Mouse (Mus musculus) kidney, adult 2 months (tissue): ENCODE results near the gene Plgrkt. TPM values are rescaled to one million over a fixed set of nuclear protein-coding genes. Genes with fewer than 3 reads are reported as not detected.

Source experiments
- DNase-seq: peaks from one replicate; pipeline ENCODE4 v3.0.0; 2021
- H3K27ac ChIP-seq: fragments of 200-500 bp; 2 replicates; pipeline ENCODE4 v1.5.1; 2012; ENCODE audit warnings: low read depth, low read length, control low read depth, inconsistent platforms; ENCODE audit not compliant: insufficient read depth
- H3K27me3 ChIP-seq: fragments of 200-500 bp; replicated peaks from 2 replicates; pipeline ENCODE4 v1.6.1; 2012; ENCODE audit warnings: mild to moderate bottlenecking, moderate library complexity, low read length, inconsistent platforms; ENCODE audit not compliant: control insufficient read depth, insufficient read depth
- H3K36me3 ChIP-seq: fragments of 200-500 bp; 2 replicates; pipeline ENCODE4 v1.6.1; 2012; ENCODE audit warnings: mild to moderate bottlenecking, moderate library complexity, low read length, inconsistent platforms; ENCODE audit not compliant: control insufficient read depth, insufficient read depth
- H3K4me1 ChIP-seq: fragments of 200-500 bp; 2 replicates; pipeline ENCODE4 v1.6.1; 2011; ENCODE audit warnings: low read length; ENCODE audit not compliant: control insufficient read depth, insufficient read depth
- H3K4me3 ChIP-seq: fragments of 200-500 bp; 2 replicates; pipeline ENCODE4 v1.5.1; 2011; ENCODE audit warnings: mild to moderate bottlenecking, low read depth, low read length, control low read depth; ENCODE audit not compliant: insufficient read depth
- CTCF ChIP-seq: fragments of 200-500 bp; conservative IDR thresholded peaks from 2 replicates; pipeline ENCODE4 v1.5.1; 2011; ENCODE audit warnings: low read depth, mild to moderate bottlenecking, control low read depth, low read length, moderate library complexity, mixed read lengths; ENCODE audit not compliant: insufficient read depth, insufficient read length
- POLR2A ChIP-seq: fragments of 200-500 bp; IDR thresholded peaks from one replicate; pipeline ENCODE4 v1.6.1; 2011; ENCODE audit warnings: low read depth, low read length, control low read depth
- WGBS: fragments of 180-500 bp; shearing (Covaris S2); methylation state at CpG from one replicate; pipeline ENCODE4 v1.1.7; 2018; 5-methylcytosine and 5-hydroxymethylcytosine counted together
- polyA plus RNA-seq: library from polyadenylated mRNA; depleted of rRNA; stranded (reverse); fragments of >200 nt; gene quantifications from 2 replicates; pipeline ENCODE4 v1.2.3, GENCODE M21; 2012

Gene Plgrkt
- polyA plus RNA-seq, 1 experiment: 25.2 TPM

DNA sequence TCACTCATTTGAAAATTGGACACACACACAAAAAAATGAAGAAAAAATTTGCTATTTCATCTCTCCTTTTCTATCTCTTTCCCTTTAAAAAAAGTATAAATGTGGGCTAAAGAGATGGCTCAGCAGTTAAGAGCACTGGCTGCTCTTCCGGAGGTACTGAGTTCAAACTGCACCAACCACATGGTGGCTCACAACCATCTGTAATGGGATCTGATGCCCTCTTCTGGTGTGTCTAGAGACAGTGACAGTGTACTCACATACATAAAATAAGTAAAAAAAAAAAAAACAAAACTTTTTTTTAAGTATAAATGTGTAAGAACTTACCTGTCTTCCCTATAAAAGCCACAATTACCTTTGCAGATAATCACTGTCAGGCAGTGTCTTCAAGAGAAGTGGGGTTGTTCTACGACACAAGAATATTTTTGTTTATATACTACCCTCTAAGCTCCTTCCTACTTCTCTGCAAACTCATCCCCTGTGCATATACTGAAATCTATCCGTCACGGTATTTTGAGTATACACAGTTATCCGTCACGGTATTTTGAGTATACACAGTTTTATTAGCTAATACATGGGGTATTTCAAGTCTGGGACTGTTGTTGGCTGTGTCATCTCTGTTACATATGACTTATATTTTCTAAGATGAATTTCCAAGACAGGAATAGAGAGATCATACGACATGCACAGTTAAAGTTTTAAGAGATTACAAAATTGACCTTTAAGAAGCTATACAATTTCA, 3.5 kb upstream of the Plgrkt start:
- Histone ChIP-seq H3K4me3 (no peak overlapping the region), H3K27ac (no peak overlapping the region), H3K4me1 (0 out of 2 replicates have a peak, but pooled peaks cover 2% of the 10 kb centered on the region), H3K27me3 (no peaks in the 10 kb centered on the region), H3K36me3 (no peaks in the 10 kb centered on the region)
- no peak for TF ChIP-seq POLR2A
- TF ChIP-seq CTCF: no peak
- DNase-seq: no peak
- WGBS: 92% methylated on average over 7 of the region's 7 CpGs

DNA sequence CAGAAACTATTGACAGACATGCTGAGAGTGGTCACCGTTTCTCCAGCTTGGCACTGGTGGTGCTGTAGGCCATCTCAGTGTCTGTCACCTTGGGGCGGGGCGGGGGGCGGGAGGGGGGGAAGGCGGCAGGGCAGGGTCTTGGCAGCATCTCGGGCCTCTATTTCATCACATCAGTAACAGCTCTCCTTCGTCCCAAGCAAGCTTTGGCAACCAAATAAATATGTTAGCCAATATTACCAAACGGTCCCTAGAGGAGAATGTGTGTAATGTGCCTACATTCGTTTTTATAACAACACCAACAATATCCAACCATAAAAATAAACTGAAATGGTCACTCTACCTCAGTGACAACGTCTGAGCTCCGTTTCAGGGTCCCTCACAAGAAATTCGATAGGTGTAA, 2.9 kb upstream of the Plgrkt start:
- DNase-seq: no peak
- Histone ChIP-seq H3K4me1 (0 out of 2 replicates have a peak, but pooled peaks cover 2% of the 10 kb centered on the region), H3K27me3 (no peaks in the 10 kb centered on the region), H3K27ac (no peak overlapping the region), H3K4me3 (no peak overlapping the region), H3K36me3 (no peaks in the 10 kb centered on the region)
- WGBS: 77% methylated on average over 12 of the region's 12 CpGs
- no peak for TF ChIP-seq POLR2A
- no peak for TF ChIP-seq CTCF

DNA sequence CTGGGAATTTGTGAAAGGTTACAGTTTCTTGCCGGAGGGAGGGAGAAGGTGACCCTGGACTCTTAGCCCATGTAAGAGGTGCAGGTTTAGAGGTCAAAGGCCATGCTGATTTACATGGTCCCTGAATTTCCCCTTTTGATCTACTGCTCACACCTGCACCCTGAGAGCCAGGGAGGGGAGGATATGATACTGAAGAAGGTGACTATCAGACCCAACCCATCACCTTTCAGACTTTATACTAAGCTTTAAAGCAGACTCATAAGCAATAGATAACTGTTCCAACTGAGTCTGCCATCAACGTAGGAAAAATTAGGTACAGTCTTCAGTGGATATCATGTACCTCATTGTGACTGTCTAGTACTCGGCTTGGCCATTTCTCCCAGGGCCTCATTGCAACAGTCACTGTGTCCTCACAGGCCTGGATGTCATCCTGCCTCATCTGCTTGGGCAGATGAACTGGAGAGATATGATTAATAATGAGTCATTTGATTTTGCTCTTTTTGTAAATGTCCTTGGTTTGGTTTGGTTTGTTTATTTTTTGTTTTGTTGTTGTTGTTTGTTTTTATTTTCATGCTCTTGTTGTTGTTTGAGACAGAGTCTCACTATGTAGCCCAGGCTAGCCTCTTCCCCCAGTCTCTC, 1.6 kb upstream of the Plgrkt start:
- Histone ChIP-seq H3K36me3 (no peaks in the 10 kb centered on the region), H3K4me3 (no peak overlapping the region), H3K27ac (no peak overlapping the region), H3K27me3 (no peaks in the 10 kb centered on the region), H3K4me1 (0 out of 2 replicates have a peak, but pooled peaks cover 2% of the 10 kb centered on the region)
- WGBS: 78% methylated on average over 3 of the region's 3 CpGs
- no peak for TF ChIP-seq POLR2A
- TF ChIP-seq CTCF: no peak
- DNase-seq: no peak

DNA sequence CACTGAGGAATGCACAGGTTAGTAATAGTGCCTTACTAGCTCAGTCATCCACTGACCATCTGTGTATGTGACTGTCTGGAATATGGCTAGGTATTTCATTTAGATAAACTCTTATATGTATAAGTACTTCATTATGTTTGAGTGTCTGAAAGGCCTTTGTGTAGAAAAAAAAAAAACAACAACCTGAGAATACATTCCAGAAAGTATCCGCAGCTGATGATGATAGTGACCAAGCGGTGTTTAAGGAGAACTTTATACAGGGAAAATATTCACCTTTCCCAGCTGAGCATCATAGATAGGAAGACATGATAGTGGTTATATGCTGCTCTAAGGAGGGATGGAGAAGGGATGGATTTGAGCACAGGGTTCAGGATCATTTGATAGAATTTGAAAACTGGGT, 851 bp upstream of the Plgrkt start:
- 93% methylated on average over 2 of the region's 2 CpGs for WGBS
- H3K27ac ChIP-seq: no peak overlapping the region

DNA sequence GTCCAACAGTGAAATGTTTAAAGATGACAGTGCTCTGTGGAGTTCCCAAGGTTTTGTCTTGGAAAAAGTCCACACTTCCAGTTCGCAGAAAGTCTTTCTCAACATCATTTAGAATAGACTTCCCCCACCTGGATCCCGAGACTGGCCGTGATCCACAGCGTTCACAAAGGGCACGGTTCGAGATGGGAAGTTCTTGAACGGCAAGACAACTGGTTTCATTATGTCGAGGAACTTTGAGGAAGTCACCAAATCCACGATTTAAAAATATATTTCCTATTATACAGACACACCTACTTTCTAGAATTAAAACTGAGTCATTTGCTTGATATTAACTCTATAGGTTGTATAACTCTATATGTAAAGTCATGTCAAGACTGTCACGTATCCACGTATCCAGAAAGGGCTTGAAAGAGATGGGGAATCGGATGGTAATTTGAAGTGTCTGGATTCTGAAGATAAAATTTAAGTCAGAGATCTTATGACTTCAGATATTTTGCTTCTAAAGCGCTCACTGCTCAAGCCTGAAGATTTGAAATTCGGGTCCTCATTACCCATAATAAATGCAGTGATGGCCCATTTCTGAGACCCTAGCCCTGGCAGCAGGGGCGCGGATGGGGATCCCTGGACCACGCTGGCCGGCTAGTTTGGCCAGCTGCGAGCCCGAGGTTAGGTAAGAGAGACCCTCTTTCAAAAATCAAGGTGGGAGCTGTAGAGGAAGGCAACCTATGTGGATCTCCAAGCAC, 793 bp downstream of the Plgrkt start:
- TF ChIP-seq CTCF (no peak), POLR2A (no peak)
- no peaks in the 10 kb centered on the region for H3K27me3 ChIP-seq
- 50% methylated on average over 20 of the region's 20 CpGs for WGBS
- peak overlapping the region; percentile 16; the same call in 1 of the 2 replicates for H3K27ac ChIP-seq
- 0 out of 2 replicates have a peak, but pooled peaks cover 5% of the 10 kb centered on the region for H3K4me1 ChIP-seq
- no peaks in the 10 kb centered on the region for H3K36me3 ChIP-seq
- peak; percentile 30 for DNase-seq
- peak overlapping the region; percentile 66 for H3K4me3 ChIP-seq

More for the DNA sequence above, 851 bp upstream of the Plgrkt start:
- no peak overlapping the region for H3K4me3 ChIP-seq
- no peaks in the 10 kb centered on the region for H3K36me3 ChIP-seq
- H3K27me3 ChIP-seq: no peaks in the 10 kb centered on the region
- TF ChIP-seq POLR2A (no peak), CTCF (no peak)
- no peak for DNase-seq
- 0 out of 2 replicates have a peak, but pooled peaks cover 2% of the 10 kb centered on the region for H3K4me1 ChIP-seq

DNA sequence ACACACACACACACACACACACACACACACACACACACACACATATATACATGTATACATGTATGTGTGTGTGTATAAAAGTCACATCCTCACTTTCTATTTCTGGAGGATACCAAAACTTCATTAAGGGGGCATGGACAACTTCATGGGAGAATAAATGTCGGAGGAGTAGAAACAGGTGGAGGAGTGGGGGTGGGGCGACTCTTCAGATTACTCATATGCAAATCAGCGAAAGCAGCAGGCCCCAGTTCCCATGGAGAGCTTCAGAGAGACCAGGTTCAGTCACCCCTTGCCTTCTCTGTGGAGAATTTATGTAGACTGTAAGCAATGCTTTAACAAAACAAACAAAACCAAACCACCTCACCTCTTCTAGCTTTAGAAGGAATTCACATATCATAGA, 2.1 kb downstream of the Plgrkt start:
- TF ChIP-seq POLR2A (no peak), CTCF (no peak)
- Histone ChIP-seq H3K4me1 (0 out of 2 replicates have a peak, but pooled peaks cover 7% of the 10 kb centered on the region), H3K27ac (no peak overlapping the region), H3K27me3 (no peaks in the 10 kb centered on the region), H3K36me3 (no peaks in the 10 kb centered on the region), H3K4me3 (no peak overlapping the region)
- WGBS: 47% methylated on average over 3 of the region's 3 CpGs
- no peak for DNase-seq
